In the genomic region with DNA sequence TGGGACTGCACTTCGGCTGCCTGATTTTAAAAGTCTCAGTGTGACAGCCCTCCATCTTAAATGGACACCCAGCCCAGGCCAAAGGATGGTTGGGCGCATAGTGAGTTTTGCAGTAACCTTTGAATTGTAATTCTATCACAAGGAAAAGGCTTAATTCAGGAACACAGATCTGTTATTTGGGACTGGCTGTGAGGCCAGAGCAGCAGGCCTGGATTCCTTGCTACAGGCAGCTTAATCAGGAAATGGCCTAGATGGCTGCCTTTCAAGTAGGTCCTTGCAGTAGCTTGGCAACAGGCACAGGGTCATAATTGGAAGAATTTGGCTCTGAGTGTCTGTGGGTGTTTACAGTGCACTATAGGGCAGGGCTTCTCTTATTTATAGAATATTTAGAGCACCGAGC, we compare ENCODE assay signal across 8 mouse cellular contexts. TPM values are rescaled to one million over a fixed set of nuclear protein-coding genes. Genes with fewer than 3 reads are reported as not detected.
DNase-seq lines count a peak whose midpoint lies in the region; ATAC-seq lines count a peak whose summit lies in the region.

No protein-coding gene starts in this region.

- WGBS in hindbrain, embryonic 14.5 days: 45% methylated on average over 3 of the region's 3 CpGs

- no peak overlapping the region for H3K9ac ChIP-seq in hindbrain, embryonic 14.5 days

- H3K4me1 ChIP-seq in hindbrain, embryonic 14.5 days (replicated peaks; ENCODE audit: control insufficient read depth, insufficient read depth, low read length): peaks cover 43% of the 10 kb centered on the region

- peak; percentile 88 for DNase-seq in retina, postnatal 1 day
- DNase-seq in retina, embryonic 14.5 days (ENCODE audit: low spot score): no peak
- peak; percentile 65 to 71 for DNase-seq in cerebellum, postnatal 36 days
- peak; percentile 67 for DNase-seq in hindbrain, embryonic 14.5 days (ENCODE audit: low spot score)
- DNase-seq in lung, postnatal 25 days (ENCODE audit: low spot score): peak; percentile 72
- DNase-seq in layer of hippocampus, adult 9-10 months (ENCODE audit: low spot score): no peak
- DNase-seq in urinary bladder, adult 2 months (ENCODE audit: low spot score): no peak
- DNase-seq in frontal cortex, postnatal 10 days (ENCODE audit: low spot score in 2 of 2): no peak

- no peaks in the 10 kb centered on the region for H3K27me3 ChIP-seq in hindbrain, embryonic 14.5 days (ENCODE audit: control insufficient read depth, insufficient read depth, low read length)

- peak; percentile 64; the same call in 1 of the 2 replicates for ATAC-seq in hindbrain, embryonic 14.5 days (ENCODE audit: low FRiP score)

- peak overlapping the region; percentile 76 for H3K27ac ChIP-seq in hindbrain, embryonic 14.5 days

- no peak overlapping the region for H3K4me3 ChIP-seq in hindbrain, embryonic 14.5 days (replicated peaks; ENCODE audit: low read length)

- H3K4me2 ChIP-seq in hindbrain, embryonic 14.5 days (replicated peaks): no peak overlapping the region

- no peaks in the 10 kb centered on the region for H3K9me3 ChIP-seq in hindbrain, embryonic 14.5 days (ENCODE audit: control insufficient read depth, low read length)

- H3K36me3 ChIP-seq in hindbrain, embryonic 14.5 days (replicated peaks; ENCODE audit: control insufficient read depth, insufficient read depth): no peaks in the 10 kb centered on the region

RNA-seq across cellular contexts. Expression of a gene that starts 43.7 kb away (rescaled TPM):
- 16.9 and 17.7 TPM in 2 replicates for polyA plus RNA-seq in hindbrain, embryonic 14.5 days (2014; fragmentation: Nextera tagmentation; extraction: Ambion mirVana)
- 2.7 and 3.1 TPM in 2 replicates for polyA plus RNA-seq in urinary bladder, adult 2 months (2012; rRNA removed)

Comparison
In these comparisons a context has a peak if more than half of its experiments do, and no peak if none do; other contexts are left out.
1. DNase-seq: peak in retina, postnatal 1 day (single experiment), cerebellum, postnatal 36 days (2 of 2), hindbrain, embryonic 14.5 days (single experiment) and lung, postnatal 25 days (single experiment); none in retina, embryonic 14.5 days (single experiment), layer of hippocampus, adult 9-10 months (single experiment), urinary bladder, adult 2 months (single experiment) and frontal cortex, postnatal 10 days (0 of 2).